Mouse (Mus musculus): ENCODE data around the gene H2-Oa. TPM values are rescaled to one million over a fixed set of nuclear protein-coding genes. Genes with fewer than 3 reads are reported as not detected.

H2-Oa gene
- total and polyA plus RNA-seq, 2 experiments from 2014 or later = 0.31 TPM; not detected in 1

DNA sequence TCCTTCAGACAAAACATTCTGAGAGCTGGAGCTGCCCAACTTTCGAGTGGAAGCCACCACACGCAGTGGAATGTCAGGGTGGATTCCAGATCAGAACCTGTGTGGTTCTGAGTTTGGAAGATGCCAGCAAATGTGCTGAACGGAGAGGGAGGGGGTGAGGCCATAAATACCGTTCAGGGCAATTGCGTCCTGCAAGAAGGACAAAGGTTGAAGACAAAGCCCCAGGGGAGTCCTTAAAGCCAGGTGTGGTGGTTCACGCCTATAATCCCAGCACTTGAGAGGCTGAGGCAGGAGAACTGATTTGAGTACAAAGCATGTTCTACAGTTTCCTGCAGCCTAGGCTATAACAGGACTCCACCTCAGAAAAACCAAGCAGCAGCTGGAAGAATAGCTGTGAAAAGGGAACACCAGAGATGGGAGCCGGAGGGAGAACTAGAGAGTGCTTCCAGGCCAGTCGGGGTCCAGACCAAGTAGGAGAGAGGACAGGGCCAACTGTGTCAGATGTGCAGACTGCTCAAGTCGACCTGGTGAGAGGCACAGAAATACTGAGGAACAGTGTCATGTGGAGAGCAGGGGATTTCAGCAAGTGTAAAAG lies 34.8 kb downstream of the H2-Oa start:
- no peaks in the 10 kb centered on the region for H3K9me3 ChIP-seq (ENCODE audit: low read length)
- 65% methylated on average over 9 of the region's 9 CpGs for WGBS
- DNase-seq (ENCODE audit: low spot score) = no peak

DNA sequence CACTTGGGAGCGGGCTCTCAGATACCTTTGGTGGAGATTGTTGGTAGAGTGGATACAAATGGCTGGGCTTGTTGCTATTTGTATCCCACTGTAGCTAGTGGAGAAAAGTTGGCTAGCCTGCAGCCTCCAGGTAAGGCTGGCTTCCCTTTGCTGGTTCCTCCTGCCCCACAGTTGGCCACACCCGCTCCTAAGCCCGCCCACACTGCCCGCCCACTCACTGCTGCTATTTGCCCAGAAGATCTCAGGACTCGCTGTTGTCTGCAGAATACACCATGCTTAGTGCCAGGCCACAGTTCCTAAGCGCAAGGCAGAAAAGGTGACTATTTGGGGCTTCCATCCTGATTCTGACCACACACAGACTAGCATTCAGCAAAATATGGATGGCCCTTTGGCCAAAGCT lies 35.3 kb downstream of the H2-Oa start:
- Histone ChIP-seq H3K4me2 (ENCODE audit: low read depth, low read length) (no peak overlapping the region), H3K4me1 (ENCODE audit: insufficient read depth, low read length) (no peaks in the 10 kb centered on the region), H3K4me3 (ENCODE audit: low read length) (no peak overlapping the region), H3K9ac (replicated peaks; ENCODE audit: low read length) (no peak overlapping the region), H3K9me3 (ENCODE audit: low read length) (no peaks in the 10 kb centered on the region), H3K27me3 (ENCODE audit: insufficient read depth, low read length) (no peaks in the 10 kb centered on the region), H3K27ac (no peak overlapping the region), H3K36me3 (ENCODE audit: insufficient read depth, low read length) (no peaks in the 10 kb centered on the region)
- DNase-seq (ENCODE audit: low spot score) = no peak
- no peak for ATAC-seq
- TF ChIP-seq CTCF (IDR thresholded peaks at IDR 0.05; ENCODE audit: low read depth) = no peak
- WGBS = 32% methylated on average over 6 of the region's 6 CpGs

More for the DNA sequence above, 34.8 kb downstream of the H2-Oa start:
- no peak overlapping the region for H3K4me2 ChIP-seq (ENCODE audit: low read depth, low read length)
- TF ChIP-seq CTCF (IDR thresholded peaks at IDR 0.05; ENCODE audit: low read depth) = no peak
- no peak overlapping the region for H3K4me3 ChIP-seq (ENCODE audit: low read length)
- H3K27ac ChIP-seq = no peak overlapping the region
- H3K27me3 ChIP-seq (ENCODE audit: insufficient read depth, low read length) = no peaks in the 10 kb centered on the region
- no peaks in the 10 kb centered on the region for H3K4me1 ChIP-seq (ENCODE audit: insufficient read depth, low read length)
- ATAC-seq = no peak
- H3K36me3 ChIP-seq (ENCODE audit: insufficient read depth, low read length) = no peaks in the 10 kb centered on the region
- no peak overlapping the region for H3K9ac ChIP-seq (replicated peaks; ENCODE audit: low read length)

DNA sequence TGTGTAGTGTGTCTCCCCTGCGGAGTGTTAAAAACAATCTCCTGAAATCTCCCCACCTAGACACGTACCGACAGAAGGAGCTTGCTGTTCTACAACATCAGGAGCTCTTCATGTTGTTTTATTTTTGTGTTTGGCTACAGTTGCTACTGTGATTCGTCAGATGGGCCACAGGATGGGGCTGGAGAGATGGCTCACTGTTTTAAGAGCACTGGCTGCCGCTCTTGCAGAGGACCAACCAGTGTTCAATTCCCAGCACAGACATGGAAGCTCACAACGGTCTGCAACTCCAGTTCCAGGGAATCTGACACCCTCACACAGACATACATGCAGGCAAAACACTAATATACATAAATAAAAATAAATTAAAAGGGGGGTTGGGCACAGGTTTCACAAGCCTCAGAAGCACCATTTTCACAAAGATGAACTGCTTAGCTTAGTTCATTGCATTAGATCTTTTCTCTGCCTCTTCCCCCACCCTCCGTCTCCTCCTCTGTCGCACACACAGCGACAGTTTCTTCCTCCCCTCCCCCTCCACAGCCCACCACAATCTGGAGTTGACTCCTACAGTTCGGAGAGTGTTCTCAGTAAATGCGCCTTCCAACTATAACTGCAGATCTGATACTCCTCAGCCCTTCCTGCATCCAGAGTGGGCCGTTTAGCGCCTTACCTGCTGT lies 36.3 kb downstream of the H2-Oa start:
- peak; percentile 15; the same call in 1 of the 2 replicates for ATAC-seq
- Histone ChIP-seq H3K4me1 (ENCODE audit: insufficient read depth, low read length) (no peaks in the 10 kb centered on the region), H3K27ac (no peak overlapping the region), H3K27me3 (ENCODE audit: insufficient read depth, low read length) (no peaks in the 10 kb centered on the region), H3K9me3 (ENCODE audit: low read length) (no peaks in the 10 kb centered on the region), H3K4me2 (ENCODE audit: low read depth, low read length) (peak overlapping the region; percentile 1; the same call in 1 of the 2 replicates), H3K36me3 (ENCODE audit: insufficient read depth, low read length) (no peaks in the 10 kb centered on the region), H3K9ac (replicated peaks; ENCODE audit: low read length) (no peak overlapping the region), H3K4me3 (ENCODE audit: low read length) (no peak overlapping the region)
- TF ChIP-seq CTCF (IDR thresholded peaks at IDR 0.05; ENCODE audit: low read depth) = peak; percentile 42
- 22% methylated on average over 13 of the region's 13 CpGs for WGBS
- DNase-seq (ENCODE audit: low spot score) = peak; percentile 30

DNA sequence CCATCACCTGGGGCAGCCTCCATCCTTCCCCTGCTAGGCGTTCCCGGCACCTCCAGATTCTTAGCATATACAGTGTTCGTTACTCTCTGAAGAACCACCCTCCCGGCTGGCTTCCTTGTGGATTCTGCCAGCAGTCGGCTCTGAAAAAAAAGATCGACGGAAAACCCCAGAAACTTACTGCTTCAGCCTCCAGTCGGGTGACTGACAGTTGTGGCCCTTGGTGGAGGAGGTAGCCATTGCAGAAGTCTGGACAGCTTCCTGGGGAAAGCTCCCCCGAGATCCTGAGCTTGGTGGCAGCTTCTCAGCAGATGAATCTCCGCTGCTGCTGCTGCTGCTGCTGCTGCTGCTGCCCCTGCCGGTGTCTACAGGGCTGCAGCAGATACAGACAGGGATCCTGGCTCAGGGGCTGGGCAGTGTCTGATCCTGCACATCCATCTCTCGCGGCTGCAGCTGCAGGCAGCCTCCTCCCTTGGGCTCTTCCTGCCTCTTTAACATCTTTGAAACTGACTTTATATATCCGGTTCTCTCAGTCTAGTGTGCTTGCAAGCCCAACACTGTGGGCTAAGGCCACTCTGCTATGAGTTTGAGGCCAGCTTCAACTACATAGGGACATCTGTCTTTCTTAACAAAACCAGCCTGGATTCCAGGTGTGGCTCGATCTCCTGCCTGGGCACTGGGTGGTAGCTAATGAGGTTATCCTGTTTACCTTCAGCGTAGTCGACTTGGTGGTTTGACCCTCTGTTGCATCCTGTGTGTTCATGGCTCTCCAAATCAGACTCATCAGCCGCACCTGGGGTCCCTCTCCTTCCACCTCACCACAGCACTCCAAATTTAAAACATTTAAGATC lies 37.0 kb downstream of the H2-Oa start:
- Histone ChIP-seq H3K9me3 (ENCODE audit: low read length) (no peaks in the 10 kb centered on the region), H3K27ac (no peak overlapping the region), H3K36me3 (ENCODE audit: insufficient read depth, low read length) (no peaks in the 10 kb centered on the region), H3K4me2 (ENCODE audit: low read depth, low read length) (peak overlapping the region; percentile 1; the same call in 1 of the 2 replicates), H3K9ac (replicated peaks; ENCODE audit: low read length) (no peak overlapping the region), H3K4me1 (ENCODE audit: insufficient read depth, low read length) (no peaks in the 10 kb centered on the region), H3K4me3 (ENCODE audit: low read length) (no peak overlapping the region), H3K27me3 (ENCODE audit: insufficient read depth, low read length) (no peaks in the 10 kb centered on the region)
- peak; percentile 39; the same call in 1 of the 2 replicates for TF ChIP-seq CTCF (IDR thresholded peaks at IDR 0.05; ENCODE audit: low read depth)
- ATAC-seq (no peak), DNase-seq (ENCODE audit: low spot score) (no peak)
- 21% methylated on average over 18 of the region's 18 CpGs for WGBS

DNA sequence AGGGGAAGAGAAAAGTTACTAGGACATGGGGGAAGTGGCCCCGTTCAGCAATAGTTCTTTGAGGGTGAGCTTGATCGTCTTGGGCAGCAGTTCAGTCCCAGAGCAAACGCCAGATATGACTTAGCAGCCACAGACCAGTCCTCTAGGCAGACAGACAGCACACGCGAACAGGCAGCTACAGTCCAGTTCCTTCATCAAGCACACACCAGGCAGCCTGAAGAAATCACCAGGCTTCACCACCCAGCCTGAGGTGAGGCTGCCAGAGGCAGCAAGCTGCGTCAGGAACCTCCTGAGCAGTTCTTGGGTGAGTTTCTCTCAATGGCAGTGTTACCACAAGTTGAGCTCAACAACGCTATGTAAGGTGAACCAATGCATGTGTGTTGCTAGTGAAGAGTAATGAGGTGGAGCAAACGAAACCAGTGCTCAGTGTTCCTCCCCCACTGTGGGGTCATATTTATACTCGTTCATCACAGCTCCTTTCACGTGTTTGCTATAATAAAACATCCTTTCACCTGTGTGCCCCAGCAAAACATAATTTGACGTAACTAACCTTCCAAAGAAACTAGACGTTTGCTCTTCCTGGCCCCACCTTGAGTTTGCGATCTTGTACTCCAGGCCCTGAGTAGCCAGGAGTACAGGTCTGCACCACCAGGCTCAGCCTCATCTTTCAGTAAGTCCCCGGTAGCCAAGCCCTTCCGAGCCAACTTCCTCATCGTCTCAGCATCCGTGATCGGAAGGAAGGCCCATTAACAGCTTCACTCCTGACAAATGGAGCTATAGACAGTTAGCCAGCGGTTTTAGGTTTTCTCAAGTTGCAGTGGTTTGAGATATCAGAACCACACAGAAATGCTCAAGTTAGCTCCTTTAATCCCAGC lies 38.2 kb downstream of the H2-Oa start:
- Histone ChIP-seq H3K4me1 (ENCODE audit: insufficient read depth, low read length) (no peaks in the 10 kb centered on the region), H3K36me3 (ENCODE audit: insufficient read depth, low read length) (no peaks in the 10 kb centered on the region), H3K27ac (no peak overlapping the region), H3K9me3 (ENCODE audit: low read length) (no peaks in the 10 kb centered on the region), H3K4me2 (ENCODE audit: low read depth, low read length) (no peak overlapping the region), H3K4me3 (ENCODE audit: low read length) (no peak overlapping the region), H3K27me3 (ENCODE audit: insufficient read depth, low read length) (no peaks in the 10 kb centered on the region), H3K9ac (replicated peaks; ENCODE audit: low read length) (no peak overlapping the region)
- TF ChIP-seq CTCF (IDR thresholded peaks at IDR 0.05; ENCODE audit: low read depth) = no peak
- DNase-seq (ENCODE audit: low spot score) = no peak
- ATAC-seq = no peak
- WGBS = 82% methylated on average over 19 of the region's 19 CpGs

DNA sequence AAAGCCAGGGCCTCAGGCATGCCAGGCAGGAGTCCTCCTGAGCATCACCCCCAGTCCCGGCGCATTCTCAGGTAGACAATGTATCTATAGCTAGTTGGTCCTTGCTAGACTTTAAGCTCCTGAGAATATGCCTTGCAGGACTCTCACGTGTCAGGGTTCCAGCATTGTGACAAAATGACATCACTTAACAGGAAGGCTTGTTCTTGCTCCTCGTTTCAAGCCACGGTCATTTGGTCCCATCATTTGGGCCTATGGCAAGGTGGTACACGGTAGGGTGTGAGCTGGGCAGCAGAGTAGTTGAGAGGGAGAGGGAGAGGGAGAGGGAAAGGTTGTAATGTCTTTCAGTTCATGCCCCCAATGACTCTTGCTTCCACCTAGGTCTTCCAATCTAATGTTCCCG lies 39.8 kb downstream of the H2-Oa start:
- WGBS = 70% methylated on average over 7 of the region's 7 CpGs
- no peak overlapping the region for H3K4me3 ChIP-seq (ENCODE audit: low read length)
- DNase-seq (ENCODE audit: low spot score) (no peak), ATAC-seq (no peak)
- H3K4me1 ChIP-seq (ENCODE audit: insufficient read depth, low read length) = no peaks in the 10 kb centered on the region
- no peaks in the 10 kb centered on the region for H3K27me3 ChIP-seq (ENCODE audit: insufficient read depth, low read length)
- H3K9ac ChIP-seq (replicated peaks; ENCODE audit: low read length) = no peak overlapping the region
- no peaks in the 10 kb centered on the region for H3K36me3 ChIP-seq (ENCODE audit: insufficient read depth, low read length)
- no peaks in the 10 kb centered on the region for H3K9me3 ChIP-seq (ENCODE audit: low read length)
- no peak for TF ChIP-seq CTCF (IDR thresholded peaks at IDR 0.05; ENCODE audit: low read depth)
- no peak overlapping the region for H3K27ac ChIP-seq
- no peak overlapping the region for H3K4me2 ChIP-seq (ENCODE audit: low read depth, low read length)
